Mouse (Mus musculus): ENCODE measurements around the gene H1foo. TPM values are rescaled to one million over a fixed set of nuclear protein-coding genes. Genes with fewer than 3 reads are reported as not detected.
A peak's percentile ranks its signal among the peaks of the same experiment; 100 is the strongest.

H1foo gene
- polyA plus RNA-seq, 1 experiment from 2014 or later, result not detected

DNA sequence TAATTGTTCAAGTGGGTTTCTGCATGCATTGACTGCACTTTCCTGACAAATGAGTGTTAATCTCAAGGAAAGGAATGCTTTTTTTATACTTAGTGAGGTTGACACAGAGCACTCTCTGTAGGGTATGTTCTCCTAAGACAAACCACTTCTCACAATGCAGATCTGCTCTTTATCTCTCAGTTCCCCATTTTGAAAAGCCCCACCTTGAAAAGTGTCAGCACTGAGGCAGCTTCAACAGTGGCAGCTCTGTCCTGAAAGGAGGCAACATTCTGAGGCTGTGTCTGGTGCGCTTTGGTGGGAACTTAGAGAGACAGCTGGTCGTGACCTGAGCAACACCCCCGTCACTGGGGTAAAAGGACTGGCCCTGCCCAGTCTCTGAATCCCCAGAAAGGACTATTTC, 35.7 kb upstream of the H1foo start:
- H3K27me3 ChIP-seq (replicated peaks), result no peaks in the 10 kb centered on the region
- peak overlapping the region; percentile 48; the same call in 1 of the 2 replicates for H3K27ac ChIP-seq (ENCODE audit: poor library complexity, severe bottlenecking)
- H3K9ac ChIP-seq, result no peak overlapping the region
- no peak overlapping the region for H3K4me3 ChIP-seq
- H3K9me3 ChIP-seq (replicated peaks), result no peaks in the 10 kb centered on the region
- peaks cover 62% of the 10 kb centered on the region for H3K4me1 ChIP-seq (replicated peaks)
- no peak overlapping the region for H3K4me2 ChIP-seq
- H3K36me3 ChIP-seq, result peaks cover 7% of the 10 kb centered on the region; the same call in 1 of the 2 replicates
- ATAC-seq (ENCODE audit: insufficient number of reproducible peaks, low FRiP score), result no peak
- WGBS, result 48% methylated on average over 3 of the region's 3 CpGs

DNA sequence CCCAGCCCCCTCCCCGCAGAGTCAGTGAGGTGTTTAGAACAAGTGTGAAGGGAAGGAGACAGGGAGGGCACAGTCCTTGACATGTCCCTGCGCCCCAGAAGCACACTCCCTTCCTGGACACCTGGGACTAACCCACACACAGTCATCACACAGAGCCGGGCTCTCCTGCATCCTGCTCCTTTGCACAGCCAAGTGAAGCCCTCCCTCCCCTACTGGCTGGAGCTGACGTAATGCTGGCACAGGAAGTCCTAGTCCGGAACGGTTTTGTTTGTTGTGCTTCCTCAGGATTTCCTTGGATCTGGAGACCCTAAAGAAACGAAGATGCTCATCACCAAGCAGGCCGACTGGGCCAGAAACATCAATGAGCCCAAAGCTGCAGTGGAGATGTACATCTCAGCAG, 34.8 kb upstream of the H1foo start:
- peak; percentile 74 for ATAC-seq (ENCODE audit: insufficient number of reproducible peaks, low FRiP score)
- H3K4me3 ChIP-seq, result no peak overlapping the region
- peak overlapping the region; percentile 14 for H3K27ac ChIP-seq (ENCODE audit: poor library complexity, severe bottlenecking)
- no peak overlapping the region for H3K4me2 ChIP-seq
- peaks cover 69% of the 10 kb centered on the region for H3K4me1 ChIP-seq (replicated peaks)
- H3K9me3 ChIP-seq (replicated peaks), result no peaks in the 10 kb centered on the region
- H3K27me3 ChIP-seq (replicated peaks), result no peaks in the 10 kb centered on the region
- no peak overlapping the region for H3K9ac ChIP-seq
- peaks cover 7% of the 10 kb centered on the region; the same call in 1 of the 2 replicates for H3K36me3 ChIP-seq
- 52% methylated on average over 8 of the region's 8 CpGs for WGBS

DNA sequence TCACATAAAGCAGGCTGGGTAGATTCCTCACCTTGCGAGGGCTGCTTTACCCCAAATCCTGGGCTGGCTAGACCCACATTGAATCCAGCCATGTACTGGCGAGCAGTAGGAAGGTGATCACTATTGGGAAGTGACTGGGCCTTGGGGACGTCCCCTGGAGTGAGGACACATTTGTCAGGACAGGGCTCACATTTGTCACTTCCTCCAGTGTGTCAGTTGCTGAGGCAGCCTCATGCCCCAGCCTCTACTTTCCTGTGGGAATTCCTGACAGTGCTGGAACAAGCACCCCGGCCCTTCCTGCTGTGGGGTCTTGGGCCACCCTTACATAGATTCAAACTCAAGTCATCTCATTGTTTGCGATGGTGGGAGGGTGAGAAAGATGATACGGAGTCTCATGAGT, 33.0 kb upstream of the H1foo start:
- no peak for ATAC-seq (ENCODE audit: insufficient number of reproducible peaks, low FRiP score)
- WGBS, result 54% methylated on average over 6 of the region's 6 CpGs
- Histone ChIP-seq H3K27ac (ENCODE audit: poor library complexity, severe bottlenecking) (peak overlapping the region; percentile 20; the same call in 1 of the 2 replicates), H3K4me2 (no peak overlapping the region), H3K4me3 (no peak overlapping the region), H3K36me3 (peaks cover 4% of the 10 kb centered on the region; the same call in 1 of the 2 replicates), H3K9ac (no peak overlapping the region), H3K4me1 (replicated peaks) (peaks cover 78% of the 10 kb centered on the region), H3K9me3 (replicated peaks) (no peaks in the 10 kb centered on the region), H3K27me3 (replicated peaks) (no peaks in the 10 kb centered on the region)

DNA sequence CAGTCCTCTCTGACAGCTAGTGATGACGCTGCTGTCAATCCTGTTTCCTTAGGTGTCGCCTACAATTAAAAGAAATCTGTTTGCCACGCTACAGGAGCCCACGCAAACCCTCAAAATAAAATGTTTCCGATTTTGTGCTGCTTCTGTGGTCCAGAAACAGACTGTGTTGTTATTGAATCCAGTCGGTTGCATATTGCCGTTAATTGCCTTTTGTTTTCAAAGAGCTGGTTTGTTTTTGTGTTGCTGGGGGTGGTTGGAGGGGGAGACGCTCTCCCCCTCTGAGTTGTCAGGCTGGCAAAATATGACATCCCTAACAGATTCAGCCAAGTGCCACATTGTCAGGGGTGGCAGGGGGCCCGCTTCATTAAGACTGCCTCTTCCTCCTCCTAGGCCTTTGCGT, 31.3 kb upstream of the H1foo start:
- ATAC-seq (ENCODE audit: insufficient number of reproducible peaks, low FRiP score), result no peak
- Histone ChIP-seq H3K9ac (no peak overlapping the region), H3K36me3 (peaks cover 1% of the 10 kb centered on the region; the same call in 1 of the 2 replicates), H3K9me3 (replicated peaks) (no peaks in the 10 kb centered on the region), H3K4me3 (no peak overlapping the region), H3K27me3 (replicated peaks) (no peaks in the 10 kb centered on the region), H3K27ac (ENCODE audit: poor library complexity, severe bottlenecking) (no peak overlapping the region), H3K4me1 (replicated peaks) (peaks cover 83% of the 10 kb centered on the region), H3K4me2 (no peak overlapping the region)
- WGBS, result 85% methylated on average over 10 of the region's 10 CpGs

DNA sequence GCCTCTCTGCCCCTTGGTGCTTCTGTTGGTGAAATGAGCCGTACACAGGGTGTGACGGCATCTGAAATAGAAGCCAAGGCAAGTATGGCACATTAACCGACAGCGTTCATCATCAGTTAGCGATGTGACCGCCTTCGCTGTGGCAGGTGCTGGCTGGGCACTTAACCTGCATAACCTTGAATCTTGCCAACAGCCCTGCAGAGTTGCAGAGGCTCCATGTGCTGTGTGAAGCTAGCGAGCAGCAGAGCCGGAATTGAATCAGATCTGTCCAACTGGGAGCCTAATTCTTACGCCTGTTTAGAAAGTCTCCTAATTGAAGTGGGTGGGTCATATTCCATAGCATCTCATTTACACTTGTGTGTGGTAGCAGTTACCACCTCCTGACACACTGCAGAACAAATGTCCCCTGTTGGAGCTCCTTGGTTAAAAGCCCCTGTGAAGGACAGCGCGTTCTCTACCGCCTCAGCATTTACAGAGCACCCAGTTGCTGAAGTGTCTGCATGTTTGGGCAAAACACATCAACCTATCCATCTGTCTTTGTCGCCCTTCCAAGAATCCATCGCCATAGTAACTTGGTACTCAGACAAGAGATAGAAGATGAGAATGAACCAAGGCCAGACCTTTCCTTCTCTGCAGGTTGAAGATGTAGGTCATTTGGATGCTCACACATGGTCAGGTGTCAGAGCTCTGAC, 30.1 kb upstream of the H1foo start:
- Histone ChIP-seq H3K9me3 (replicated peaks) (no peaks in the 10 kb centered on the region), H3K27me3 (replicated peaks) (no peaks in the 10 kb centered on the region), H3K4me1 (replicated peaks) (peaks cover 80% of the 10 kb centered on the region), H3K9ac (no peak overlapping the region), H3K27ac (ENCODE audit: poor library complexity, severe bottlenecking) (peak overlapping the region; percentile 90), H3K4me3 (no peak overlapping the region), H3K4me2 (no peak overlapping the region), H3K36me3 (peaks cover 5% of the 10 kb centered on the region)
- WGBS, result 80% methylated on average over 15 of the region's 15 CpGs
- ATAC-seq (ENCODE audit: insufficient number of reproducible peaks, low FRiP score), result no peak

DNA sequence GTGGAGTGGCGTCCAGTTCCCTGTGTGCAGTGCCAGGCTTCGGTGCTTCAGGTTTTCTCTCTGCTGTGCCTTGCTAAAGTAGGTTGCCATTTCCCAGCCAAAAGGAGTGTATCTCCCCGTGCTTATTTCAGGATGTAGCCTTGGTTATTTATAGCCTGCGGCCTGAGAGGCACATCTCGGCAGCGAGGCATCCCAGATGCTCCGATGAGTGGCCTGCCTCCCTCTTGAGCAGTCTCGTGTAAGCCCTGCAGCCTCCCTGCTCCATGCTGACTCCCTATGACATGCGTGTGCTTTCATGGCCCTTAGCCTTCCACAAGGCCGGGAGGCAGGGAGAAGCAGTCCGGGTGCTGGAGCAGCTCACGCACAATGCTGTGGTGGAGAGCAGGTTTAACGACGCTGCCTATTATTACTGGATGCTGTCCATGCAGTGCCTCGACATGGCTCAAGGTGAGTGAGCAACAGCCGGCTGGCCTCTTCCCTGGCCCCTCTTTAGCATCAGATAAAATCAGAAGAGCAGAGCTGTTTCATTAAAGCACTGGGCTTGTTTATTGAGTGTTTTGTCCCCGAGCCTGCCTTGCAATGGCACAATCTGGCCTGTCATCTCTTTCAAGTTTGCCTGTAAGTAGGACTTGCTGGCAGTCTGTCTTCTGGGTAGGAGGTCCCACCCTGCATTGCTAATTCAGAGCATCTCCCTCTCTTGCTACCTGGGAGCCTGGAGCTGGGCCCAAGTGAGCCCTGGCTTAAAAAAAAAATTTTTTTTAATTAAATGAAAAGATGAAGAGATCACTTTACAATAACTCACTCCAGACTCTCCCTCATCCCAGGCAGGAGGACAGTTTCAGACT, 28.9 kb upstream of the H1foo start:
- H3K27me3 ChIP-seq (replicated peaks), result no peaks in the 10 kb centered on the region
- 22% methylated on average over 17 of the region's 17 CpGs for WGBS
- peaks cover 79% of the 10 kb centered on the region for H3K4me1 ChIP-seq (replicated peaks)
- peak overlapping the region; percentile 33 for H3K4me2 ChIP-seq
- no peaks in the 10 kb centered on the region for H3K9me3 ChIP-seq (replicated peaks)
- peak overlapping the region; percentile 46; the same call in 1 of the 2 replicates for H3K9ac ChIP-seq
- no peak for ATAC-seq (ENCODE audit: insufficient number of reproducible peaks, low FRiP score)
- peaks cover 5% of the 10 kb centered on the region for H3K36me3 ChIP-seq
- no peak overlapping the region for H3K4me3 ChIP-seq
- H3K27ac ChIP-seq (ENCODE audit: poor library complexity, severe bottlenecking), result peak overlapping the region; percentile 90

DNA sequence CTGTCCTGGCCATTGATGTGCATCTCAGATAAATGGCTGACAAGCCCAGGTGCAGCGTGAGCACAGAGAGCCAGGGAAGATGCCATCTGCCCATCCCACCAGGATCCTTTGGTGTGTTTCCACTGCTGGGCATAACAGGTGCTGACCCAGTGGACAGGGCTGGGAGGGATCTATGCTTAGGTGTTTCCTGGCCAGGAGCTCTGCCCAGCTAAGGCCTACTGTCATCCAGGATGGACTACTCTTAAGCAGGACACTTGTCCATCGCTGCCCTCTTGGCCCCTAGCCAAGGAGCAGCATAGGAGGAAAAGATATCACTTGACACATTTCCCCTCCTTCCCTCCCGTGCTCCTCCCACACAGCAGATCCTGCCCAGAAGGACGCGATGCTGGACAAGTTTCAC, 28.1 kb upstream of the H1foo start:
- peaks cover 5% of the 10 kb centered on the region for H3K36me3 ChIP-seq
- H3K4me1 ChIP-seq (replicated peaks), result peaks cover 71% of the 10 kb centered on the region
- no peaks in the 10 kb centered on the region for H3K27me3 ChIP-seq (replicated peaks)
- H3K27ac ChIP-seq (ENCODE audit: poor library complexity, severe bottlenecking), result no peak overlapping the region
- H3K9ac ChIP-seq, result 0 out of 2 replicates have a peak overlapping the region, but pooled peaks have one; percentile 1
- ATAC-seq (ENCODE audit: insufficient number of reproducible peaks, low FRiP score), result 0 out of 2 replicates have a peak, but pooled peaks have one; percentile 27
- no peak overlapping the region for H3K4me3 ChIP-seq
- 27% methylated on average over 5 of the region's 5 CpGs for WGBS
- no peak overlapping the region for H3K4me2 ChIP-seq
- no peaks in the 10 kb centered on the region for H3K9me3 ChIP-seq (replicated peaks)

DNA sequence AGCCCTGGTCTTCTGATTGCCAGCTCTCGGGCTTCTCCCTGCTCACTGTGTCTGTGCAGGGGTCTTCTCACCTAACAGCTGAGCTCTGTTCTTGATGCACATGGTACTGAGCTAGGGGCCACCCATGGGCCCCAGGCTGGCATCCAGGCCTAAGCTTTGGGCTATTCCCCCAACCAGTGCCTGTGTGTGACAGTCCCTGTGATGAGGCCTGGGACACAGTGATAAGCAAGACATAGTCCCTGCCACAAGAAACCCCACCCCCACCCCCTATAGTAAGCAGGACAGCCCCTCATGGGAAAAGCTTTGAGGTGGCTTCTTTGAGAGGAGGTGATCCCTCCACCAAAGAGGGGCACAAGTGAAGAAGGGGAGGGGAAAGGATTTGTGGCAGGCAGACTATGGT, 26.1 kb upstream of the H1foo start:
- H3K9me3 ChIP-seq (replicated peaks), result no peaks in the 10 kb centered on the region
- H3K4me1 ChIP-seq (replicated peaks), result peaks cover 63% of the 10 kb centered on the region

DNA sequence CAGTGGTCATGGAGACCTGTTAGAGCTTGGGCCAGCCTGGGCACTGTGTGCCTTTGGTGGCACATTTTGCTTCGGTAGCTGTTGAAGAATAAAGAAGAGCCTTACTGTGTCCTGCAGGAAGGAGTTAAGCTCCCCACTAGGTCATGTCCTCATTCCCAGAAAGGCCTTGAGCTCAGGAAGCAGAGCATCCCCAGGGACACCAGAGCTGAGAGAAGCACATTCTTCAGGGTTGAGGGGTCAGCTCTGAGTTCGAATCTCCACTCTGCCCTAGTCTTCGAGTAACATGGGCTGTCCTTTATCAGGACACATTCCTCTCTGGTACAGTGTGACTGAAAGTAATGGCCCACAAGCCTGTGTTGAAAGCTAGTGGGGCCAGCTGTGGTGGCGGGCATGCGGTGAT, 24.9 kb upstream of the H1foo start:
- H3K4me1 ChIP-seq (replicated peaks), result peaks cover 66% of the 10 kb centered on the region
- WGBS, result 77% methylated on average over 5 of the region's 5 CpGs
- no peak overlapping the region for H3K4me3 ChIP-seq
- no peak for ATAC-seq (ENCODE audit: insufficient number of reproducible peaks, low FRiP score)
- no peaks in the 10 kb centered on the region for H3K9me3 ChIP-seq (replicated peaks)
- peaks cover 5% of the 10 kb centered on the region for H3K36me3 ChIP-seq
- no peak overlapping the region for H3K9ac ChIP-seq
- H3K27ac ChIP-seq (ENCODE audit: poor library complexity, severe bottlenecking), result no peak overlapping the region
- H3K27me3 ChIP-seq (replicated peaks), result no peaks in the 10 kb centered on the region
- no peak overlapping the region for H3K4me2 ChIP-seq

More for the DNA sequence above, 26.1 kb upstream of the H1foo start:
- 74% methylated on average over 1 of the region's 1 CpGs for WGBS
- ATAC-seq (ENCODE audit: insufficient number of reproducible peaks, low FRiP score), result peak; percentile 3; the same call in 1 of the 2 replicates
- Histone ChIP-seq H3K27ac (ENCODE audit: poor library complexity, severe bottlenecking) (no peak overlapping the region), H3K4me2 (no peak overlapping the region), H3K36me3 (peaks cover 5% of the 10 kb centered on the region), H3K27me3 (replicated peaks) (no peaks in the 10 kb centered on the region), H3K9ac (no peak overlapping the region), H3K4me3 (no peak overlapping the region)

DNA sequence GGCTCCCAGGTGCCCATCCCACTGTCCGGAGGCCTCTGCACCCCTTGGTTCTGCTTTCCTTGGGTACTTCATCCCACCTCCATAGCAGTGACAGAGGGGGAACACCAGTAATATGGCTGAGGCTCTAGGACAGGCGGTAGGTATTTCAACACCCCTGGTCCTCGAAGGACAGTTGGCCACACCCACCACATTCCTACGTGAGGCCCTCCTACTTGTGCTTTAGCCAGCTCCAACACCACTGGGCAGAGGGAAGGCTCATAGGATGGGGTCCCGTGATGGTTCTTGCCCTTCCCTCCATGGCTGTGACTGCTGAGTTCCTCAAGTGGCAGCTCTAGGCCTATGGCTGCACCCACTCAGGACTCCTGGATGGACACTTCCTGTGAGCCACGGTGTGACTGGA, 19.9 kb upstream of the H1foo start:
- no peaks in the 10 kb centered on the region for H3K27me3 ChIP-seq (replicated peaks)
- no peak overlapping the region for H3K27ac ChIP-seq (ENCODE audit: poor library complexity, severe bottlenecking)
- no peaks in the 10 kb centered on the region for H3K9me3 ChIP-seq (replicated peaks)
- H3K36me3 ChIP-seq, result no peaks in the 10 kb centered on the region
- H3K4me2 ChIP-seq, result no peak overlapping the region
- H3K4me1 ChIP-seq (replicated peaks), result peaks cover 41% of the 10 kb centered on the region
- H3K9ac ChIP-seq, result peak overlapping the region; percentile 35; the same call in 1 of the 2 replicates
- peak; percentile 54 for ATAC-seq (ENCODE audit: insufficient number of reproducible peaks, low FRiP score)
- H3K4me3 ChIP-seq, result no peak overlapping the region
- WGBS, result 30% methylated on average over 6 of the region's 6 CpGs

DNA sequence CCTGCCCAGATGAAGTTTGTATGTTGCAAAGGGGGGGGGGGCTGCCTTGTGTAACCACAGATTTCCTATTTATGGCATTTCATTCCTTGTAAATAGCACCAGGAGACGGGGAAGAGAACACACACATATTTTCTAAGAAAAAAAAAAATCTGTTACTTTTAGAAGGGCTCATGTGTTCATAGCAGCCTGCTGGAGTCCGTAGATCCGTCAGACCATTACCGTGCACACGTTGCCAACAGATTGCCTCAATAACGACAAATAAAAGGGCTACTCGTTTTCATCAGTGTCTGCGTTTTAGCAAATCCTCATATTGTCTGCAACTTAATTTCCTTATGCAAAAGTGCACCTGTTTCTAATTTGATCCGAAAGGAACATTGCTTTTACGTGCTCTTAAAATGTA, 18.3 kb upstream of the H1foo start:
- H3K27ac ChIP-seq (ENCODE audit: poor library complexity, severe bottlenecking), result no peak overlapping the region
- H3K9me3 ChIP-seq (replicated peaks), result no peaks in the 10 kb centered on the region
- no peaks in the 10 kb centered on the region for H3K36me3 ChIP-seq
- no peak overlapping the region for H3K4me3 ChIP-seq
- H3K4me1 ChIP-seq (replicated peaks), result peaks cover 44% of the 10 kb centered on the region
- H3K9ac ChIP-seq, result no peak overlapping the region
- no peak for ATAC-seq (ENCODE audit: insufficient number of reproducible peaks, low FRiP score)
- H3K27me3 ChIP-seq (replicated peaks), result no peaks in the 10 kb centered on the region
- no peak overlapping the region for H3K4me2 ChIP-seq
- 82% methylated on average over 10 of the region's 10 CpGs for WGBS
